Mouse (Mus musculus): ENCODE measurements around the gene Hspa1b.

- TF ChIP-seq CTCF (IDR thresholded peaks at IDR 0.05; ENCODE audit: borderline replicate concordance, insufficient read depth, low read depth, low read length), result no peak
- no peak for TF ChIP-seq POLR2A (IDR thresholded peaks at IDR 0.05; ENCODE audit: borderline replicate concordance, insufficient read depth, low read length)
Measured at GRCm38 (mm10) chr17:34960702-34961493, 1.9 kb upstream of the Hspa1b start.
